Mouse (Mus musculus): ENCODE measurements around the gene Chmp6. TPM values are rescaled to one million over a fixed set of nuclear protein-coding genes. Genes with fewer than 3 reads are reported as not detected.

Chmp6 gene
- polyA plus RNA-seq, 1 experiment = 86.6 TPM

GRCm38 (mm10) chr11:119901174-119901573 lies 12.1 kb upstream of the Chmp6 start:
- no peak for TF ChIP-seq GATA1 (IDR thresholded peaks at IDR 0.05; ENCODE audit: low read length)

- TF ChIP-seq GATA1 (IDR thresholded peaks at IDR 0.05; ENCODE audit: low read length) = no peak
These were observed 10.3 kb upstream of the Chmp6 start for GRCm38 (mm10) chr11:119902891-119903290.

- TF ChIP-seq GATA1 (IDR thresholded peaks at IDR 0.05; ENCODE audit: low read length) = no peak
These were observed 8.5 kb upstream of the Chmp6 start for GRCm38 (mm10) chr11:119904621-119905286.

- no peak for TF ChIP-seq GATA1 (IDR thresholded peaks at IDR 0.05; ENCODE audit: low read length)
These were observed 7.4 kb upstream of the Chmp6 start for GRCm38 (mm10) chr11:119905794-119906193.

GRCm38 (mm10) chr11:119907006-119907650 lies 6.1 kb upstream of the Chmp6 start:
- TF ChIP-seq GATA1 (IDR thresholded peaks at IDR 0.05; ENCODE audit: low read length) = no peak

GRCm38 (mm10) chr11:119907711-119908110 lies 5.5 kb upstream of the Chmp6 start:
- TF ChIP-seq GATA1 (IDR thresholded peaks at IDR 0.05; ENCODE audit: low read length) = no peak

GRCm38 (mm10) chr11:119909436-119909835 lies 3.8 kb upstream of the Chmp6 start:
- TF ChIP-seq GATA1 (IDR thresholded peaks at IDR 0.05; ENCODE audit: low read length) = no peak

- no peak for TF ChIP-seq GATA1 (IDR thresholded peaks at IDR 0.05; ENCODE audit: low read length)
These were observed 396 bp upstream of the Chmp6 start for GRCm38 (mm10) chr11:119912845-119913244.

- no peak for TF ChIP-seq GATA1 (IDR thresholded peaks at IDR 0.05; ENCODE audit: low read length)
These were observed 684 bp downstream of the Chmp6 start for GRCm38 (mm10) chr11:119913935-119914314.

GRCm38 (mm10) chr11:119914381-119914780 lies 1.1 kb downstream of the Chmp6 start:
- no peak for TF ChIP-seq GATA1 (IDR thresholded peaks at IDR 0.05; ENCODE audit: low read length)

GRCm38 (mm10) chr11:119915666-119916065 lies 2.4 kb downstream of the Chmp6 start:
- TF ChIP-seq GATA1 (IDR thresholded peaks at IDR 0.05; ENCODE audit: low read length) = no peak

GRCm38 (mm10) chr11:119916102-119916790 lies 3.0 kb downstream of the Chmp6 start:
- no peak for TF ChIP-seq GATA1 (IDR thresholded peaks at IDR 0.05; ENCODE audit: low read length)

- no peak for TF ChIP-seq GATA1 (IDR thresholded peaks at IDR 0.05; ENCODE audit: low read length)
These were observed 3.7 kb downstream of the Chmp6 start for GRCm38 (mm10) chr11:119916834-119917469.

GRCm38 (mm10) chr11:119918521-119918920 lies 5.3 kb downstream of the Chmp6 start:
- no peak for TF ChIP-seq GATA1 (IDR thresholded peaks at IDR 0.05; ENCODE audit: low read length)

GRCm38 (mm10) chr11:119919432-119919831 lies 6.2 kb downstream of the Chmp6 start:
- no peak for TF ChIP-seq GATA1 (IDR thresholded peaks at IDR 0.05; ENCODE audit: low read length)

- no peak for TF ChIP-seq GATA1 (IDR thresholded peaks at IDR 0.05; ENCODE audit: low read length)
These were observed 6.7 kb downstream of the Chmp6 start for GRCm38 (mm10) chr11:119919897-119920296.

All from G1E-ER4 (cell line).